Mouse (Mus musculus): ENCODE measurements around the gene Pmpcb.

The Pmpcb gene

DNA sequence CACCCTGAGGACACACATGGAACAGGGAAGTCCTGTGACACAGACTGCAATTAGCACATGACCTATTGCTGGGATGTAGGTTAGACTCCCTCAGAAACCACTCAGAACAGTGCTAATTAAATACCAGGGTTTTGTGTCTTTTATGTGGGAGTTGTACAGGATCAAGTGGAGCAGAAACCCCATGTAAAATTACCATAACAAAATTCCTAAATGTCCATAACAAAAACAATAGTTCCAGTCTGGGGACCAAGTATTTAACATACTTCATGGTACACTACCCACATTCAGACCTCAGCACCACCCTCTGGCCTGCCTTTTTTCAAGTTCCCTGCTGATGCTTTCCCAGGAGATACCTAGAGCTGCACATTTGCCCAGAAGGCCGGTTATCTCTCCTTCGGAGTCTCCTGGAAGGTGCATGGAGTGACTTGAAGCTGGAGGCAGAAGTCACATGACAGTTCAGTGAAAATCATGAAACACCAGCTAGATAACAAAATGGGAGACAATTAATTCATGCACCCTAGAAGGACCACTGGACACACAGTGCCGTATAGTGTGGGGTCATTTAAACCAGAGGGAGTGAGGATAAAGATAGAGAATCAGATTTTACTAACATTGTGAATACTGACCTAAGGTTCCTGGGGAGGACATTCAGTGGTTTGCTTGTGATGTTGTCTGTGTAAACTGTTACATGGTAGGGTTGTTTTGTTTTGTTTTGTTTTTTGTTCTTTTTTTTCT, 4.6 kb upstream of the Pmpcb start:
- DNase-seq (ENCODE audit: low spot score): no peak

DNA sequence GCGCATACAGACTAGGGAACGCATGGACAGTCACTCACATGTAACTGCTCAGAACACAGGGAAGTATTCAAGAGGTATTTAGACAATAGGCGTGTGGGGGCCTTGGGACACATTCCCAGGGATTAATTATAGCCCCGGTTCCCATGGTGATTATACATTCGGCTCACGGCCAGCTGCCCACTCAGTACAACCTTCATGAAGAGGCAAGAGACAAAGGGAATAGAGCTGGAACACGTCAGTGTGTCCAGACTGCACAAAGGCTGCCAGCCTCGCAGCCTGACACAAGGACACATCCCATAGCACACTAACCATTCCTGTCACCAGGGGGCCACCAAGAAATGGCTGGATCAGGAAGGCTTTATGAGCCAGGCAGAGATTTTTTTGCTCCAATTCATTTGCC, 4.0 kb upstream of the Pmpcb start:
- DNase-seq (ENCODE audit: low spot score): peak; percentile 72

DNA sequence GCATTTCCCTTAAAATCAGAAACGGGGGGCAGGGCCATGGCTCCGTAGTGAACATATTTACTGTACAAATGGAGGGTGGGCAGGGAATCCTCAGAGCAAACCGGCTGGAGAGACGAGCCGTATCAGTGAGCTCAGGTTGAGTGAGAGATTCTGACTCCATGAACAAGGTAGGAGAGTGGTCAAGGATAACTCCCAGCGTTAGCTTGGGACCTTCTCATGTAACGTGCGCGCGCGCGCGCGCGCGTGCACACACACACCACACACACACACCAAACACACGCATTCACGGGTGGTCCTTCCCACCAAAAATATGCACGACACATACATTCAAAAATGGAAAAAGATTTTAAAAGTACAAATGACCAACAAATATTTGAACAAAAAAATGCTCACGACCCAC, 1.8 kb upstream of the Pmpcb start:
- no peak for DNase-seq (ENCODE audit: low spot score)

DNA sequence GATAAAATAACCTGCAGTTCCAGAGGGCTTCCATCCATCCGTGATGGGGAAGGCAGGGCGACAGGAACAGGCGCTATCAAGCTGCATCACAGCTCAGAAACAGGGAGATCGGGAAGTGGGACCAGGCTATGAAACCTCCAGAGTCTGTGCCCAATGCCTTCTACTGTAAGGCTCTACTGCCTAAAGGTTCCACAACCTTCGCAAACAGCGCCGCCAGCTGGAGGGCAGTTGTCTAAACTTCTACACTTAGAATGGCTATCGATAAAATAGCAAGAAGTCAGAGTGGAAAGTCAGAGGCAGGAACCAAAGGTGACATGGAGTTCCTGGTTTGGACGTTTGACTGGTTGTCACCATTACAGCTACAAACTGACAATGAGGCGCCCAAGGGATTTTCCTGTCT, 1.4 kb upstream of the Pmpcb start:
- peak; percentile 50 for DNase-seq (ENCODE audit: low spot score)

DNA sequence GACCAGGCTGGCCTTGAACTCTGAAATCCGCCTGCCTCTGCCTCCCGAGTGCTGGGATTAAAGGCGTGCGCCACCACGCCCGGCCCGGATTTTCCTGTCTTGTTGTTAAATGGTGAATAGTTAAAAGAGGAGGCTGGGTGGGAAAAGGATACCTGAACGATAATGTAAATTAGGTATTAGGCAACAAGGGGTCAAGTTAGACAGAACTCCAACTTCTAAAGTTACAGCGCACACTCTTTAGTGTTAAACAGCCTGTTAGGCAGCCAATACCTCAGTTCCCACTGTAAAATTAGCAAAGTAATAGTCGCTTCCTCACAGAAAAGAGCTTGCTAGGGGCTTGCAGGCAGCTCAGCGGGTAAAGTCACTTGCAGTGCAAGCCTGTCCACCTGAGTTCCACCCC, 895 bp upstream of the Pmpcb start:
- DNase-seq (ENCODE audit: low spot score): no peak

DNA sequence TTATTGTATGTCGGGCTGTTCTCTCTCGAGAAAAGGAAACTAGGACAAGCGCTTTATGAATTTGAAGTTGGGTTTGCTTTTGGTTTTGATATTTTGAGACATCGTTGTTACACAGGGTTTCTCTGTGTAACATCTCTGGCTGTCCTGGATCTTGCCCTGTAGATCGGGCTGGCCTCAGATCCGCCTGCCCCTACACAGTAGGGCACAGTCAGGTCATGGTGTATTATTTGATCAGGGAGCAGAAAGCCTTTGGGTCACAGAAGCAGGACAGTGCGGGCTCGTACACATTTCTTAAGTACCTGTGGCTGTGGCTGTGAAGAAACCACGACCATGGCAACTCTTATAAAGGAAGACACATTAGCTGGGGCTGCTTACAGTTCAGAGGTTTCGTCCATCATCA, 679 bp downstream of the Pmpcb start:
- no peak for DNase-seq (ENCODE audit: low spot score)

DNA sequence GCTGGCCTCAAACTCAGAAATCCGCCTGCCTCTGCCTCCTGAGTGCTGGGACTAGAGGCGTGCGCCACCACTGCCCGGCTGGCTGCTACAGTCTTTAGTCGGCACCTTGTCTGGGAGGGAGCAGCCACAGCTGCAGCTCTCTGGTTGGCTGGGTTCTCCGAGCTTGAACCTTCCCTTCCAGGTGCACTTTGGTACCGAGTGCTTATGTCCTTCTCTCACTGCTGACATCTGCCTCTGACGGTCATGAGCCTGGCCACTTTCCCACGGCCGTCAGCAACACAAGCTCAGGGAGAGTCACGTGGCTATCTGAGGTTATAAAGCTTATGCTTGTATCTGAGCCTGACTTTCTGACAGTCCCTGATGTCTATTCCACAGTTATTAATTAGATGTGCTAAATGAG, 2.2 kb downstream of the Pmpcb start:
- no peak for DNase-seq (ENCODE audit: low spot score)

DNA sequence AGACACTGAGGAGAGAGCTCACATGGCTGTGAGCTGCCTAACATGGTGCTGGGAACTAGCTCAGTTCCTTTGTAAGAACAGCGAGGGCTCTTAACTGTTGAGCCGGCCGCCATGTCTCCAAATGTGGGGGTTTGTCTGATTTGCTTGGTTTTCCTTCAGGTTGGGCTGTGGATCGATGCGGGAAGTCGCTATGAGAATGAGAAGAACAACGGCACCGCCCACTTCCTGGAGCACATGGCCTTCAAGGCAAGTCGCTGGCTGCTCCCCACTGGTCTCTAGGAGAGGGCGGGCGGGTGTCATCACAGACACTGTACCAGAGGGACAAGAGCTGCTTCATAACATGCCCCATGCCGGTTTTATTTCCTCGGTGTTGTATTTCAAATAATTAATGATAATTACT, 2.9 kb downstream of the Pmpcb start:
- DNase-seq (ENCODE audit: low spot score): no peak

DNA sequence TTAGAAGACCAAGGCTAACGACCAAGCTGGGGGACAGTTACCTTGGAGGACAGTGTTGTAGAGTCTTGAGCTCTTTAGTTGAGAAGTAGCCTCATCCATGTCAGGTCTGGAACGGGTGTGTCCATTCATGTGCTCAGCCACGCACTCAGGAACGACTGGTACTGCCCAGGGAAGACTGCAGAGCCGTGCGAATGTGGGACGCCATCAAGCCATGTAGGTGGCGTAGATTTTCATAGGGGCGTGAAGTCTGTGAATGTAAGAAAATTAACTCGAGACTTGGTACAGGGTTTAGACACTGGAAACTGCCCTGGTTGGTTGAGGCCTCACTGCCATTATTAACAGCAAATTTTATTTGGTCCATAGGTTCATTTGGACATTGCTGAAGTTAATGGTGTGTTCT, 6.7 kb downstream of the Pmpcb start:
- no peak for DNase-seq (ENCODE audit: low spot score)

DNA sequence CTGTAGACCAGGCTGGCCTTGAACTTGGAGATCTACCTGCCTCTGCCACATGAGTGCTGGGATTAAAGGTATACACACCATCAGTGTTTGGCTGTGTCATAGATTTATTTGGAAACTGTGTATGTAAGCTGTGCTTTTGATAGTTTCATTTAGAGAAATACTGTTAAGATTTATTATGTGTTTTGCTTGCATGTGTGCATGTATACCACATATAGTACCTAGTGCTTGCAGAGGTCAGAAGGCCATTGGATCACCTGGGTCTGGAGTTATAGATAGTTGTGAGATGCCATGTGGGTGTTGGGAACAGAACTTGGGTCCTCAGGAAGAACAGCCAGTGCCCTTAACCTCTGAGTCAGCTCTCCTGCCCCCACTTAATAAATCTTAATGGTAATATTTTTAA, 7.7 kb downstream of the Pmpcb start:
- no peak for DNase-seq (ENCODE audit: low spot score)

DNA sequence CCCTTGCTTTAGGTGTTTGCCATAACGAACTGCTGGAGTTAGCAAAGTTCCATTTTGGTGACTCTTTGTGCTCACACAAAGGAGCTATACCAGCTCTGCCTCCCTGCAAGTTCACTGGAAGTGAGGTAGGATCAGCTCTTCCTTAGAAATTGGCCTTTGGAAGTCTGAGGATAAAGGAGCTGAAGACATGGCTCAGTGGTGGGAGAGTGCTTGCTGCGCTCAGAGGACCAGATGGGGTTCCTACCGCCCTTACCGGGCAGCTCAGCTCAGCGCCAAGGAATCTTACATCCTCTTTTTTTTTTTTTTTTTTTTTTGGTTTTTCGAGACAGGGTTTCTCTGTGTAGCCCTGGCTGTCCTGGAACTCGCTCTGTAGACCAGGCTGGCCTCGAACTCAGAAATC, 9.0 kb downstream of the Pmpcb start:
- no peak for DNase-seq (ENCODE audit: low spot score)

DNA sequence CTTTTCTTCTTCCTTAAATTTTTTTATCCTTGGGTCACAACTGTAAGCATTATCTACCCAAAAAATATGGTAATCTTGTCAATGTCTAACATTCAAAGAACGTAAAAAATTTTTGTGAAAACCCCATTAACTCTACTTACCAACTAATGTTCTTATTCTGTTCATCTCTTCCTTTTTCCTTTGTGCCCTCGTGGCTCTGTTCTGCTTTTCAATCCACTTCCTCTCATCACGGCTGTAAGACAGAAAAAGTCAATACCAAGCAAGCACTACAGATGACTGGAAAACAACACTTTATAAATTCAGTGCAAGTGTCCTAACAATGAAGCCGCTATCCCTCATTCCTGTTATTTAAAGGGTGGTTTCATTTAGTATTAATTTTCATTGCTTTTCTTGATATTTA, 31.6 kb downstream of the Pmpcb start:
- no peak for DNase-seq (ENCODE audit: low spot score)

DNA sequence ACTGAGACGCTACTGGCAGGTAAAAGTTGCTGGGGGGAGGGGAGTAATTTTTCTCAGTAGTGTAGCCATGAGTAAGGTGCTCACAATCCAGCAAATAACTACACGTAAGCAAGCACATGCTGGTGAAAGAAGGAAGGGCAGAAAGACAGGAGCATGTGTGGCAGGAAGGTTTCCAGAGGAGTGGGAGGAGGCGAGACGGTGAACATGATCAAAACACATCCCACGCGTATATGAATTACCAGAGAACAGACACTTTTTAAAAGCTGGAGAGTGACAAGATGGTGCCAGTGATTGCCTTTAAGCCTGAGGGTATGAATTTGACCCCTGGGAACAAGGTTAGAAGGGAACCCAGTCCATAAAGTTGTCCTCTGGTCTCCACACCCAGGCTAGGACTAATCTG, 32.9 kb downstream of the Pmpcb start:
- DNase-seq (ENCODE audit: low spot score): no peak

DNA sequence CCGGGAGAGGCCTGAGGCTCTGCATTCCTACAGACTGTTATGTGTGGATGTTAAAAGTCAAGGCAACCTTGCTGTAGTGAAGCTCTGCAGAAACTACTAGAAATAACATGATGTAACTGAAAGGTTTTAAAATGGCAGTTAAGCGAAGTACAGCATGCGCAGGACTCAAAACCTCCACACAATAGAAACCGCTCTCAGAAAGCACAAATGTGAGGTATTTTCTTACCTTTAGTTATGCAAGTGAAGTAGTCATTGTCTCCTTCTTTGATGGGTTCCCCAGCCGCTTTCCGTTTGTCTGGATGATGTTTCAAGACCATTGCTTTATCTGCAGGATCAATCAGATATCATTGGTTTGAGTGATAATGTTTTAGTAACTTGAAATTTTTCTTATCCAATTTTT, 39.5 kb downstream of the Pmpcb start:
- DNase-seq (ENCODE audit: low spot score): no peak

DNA sequence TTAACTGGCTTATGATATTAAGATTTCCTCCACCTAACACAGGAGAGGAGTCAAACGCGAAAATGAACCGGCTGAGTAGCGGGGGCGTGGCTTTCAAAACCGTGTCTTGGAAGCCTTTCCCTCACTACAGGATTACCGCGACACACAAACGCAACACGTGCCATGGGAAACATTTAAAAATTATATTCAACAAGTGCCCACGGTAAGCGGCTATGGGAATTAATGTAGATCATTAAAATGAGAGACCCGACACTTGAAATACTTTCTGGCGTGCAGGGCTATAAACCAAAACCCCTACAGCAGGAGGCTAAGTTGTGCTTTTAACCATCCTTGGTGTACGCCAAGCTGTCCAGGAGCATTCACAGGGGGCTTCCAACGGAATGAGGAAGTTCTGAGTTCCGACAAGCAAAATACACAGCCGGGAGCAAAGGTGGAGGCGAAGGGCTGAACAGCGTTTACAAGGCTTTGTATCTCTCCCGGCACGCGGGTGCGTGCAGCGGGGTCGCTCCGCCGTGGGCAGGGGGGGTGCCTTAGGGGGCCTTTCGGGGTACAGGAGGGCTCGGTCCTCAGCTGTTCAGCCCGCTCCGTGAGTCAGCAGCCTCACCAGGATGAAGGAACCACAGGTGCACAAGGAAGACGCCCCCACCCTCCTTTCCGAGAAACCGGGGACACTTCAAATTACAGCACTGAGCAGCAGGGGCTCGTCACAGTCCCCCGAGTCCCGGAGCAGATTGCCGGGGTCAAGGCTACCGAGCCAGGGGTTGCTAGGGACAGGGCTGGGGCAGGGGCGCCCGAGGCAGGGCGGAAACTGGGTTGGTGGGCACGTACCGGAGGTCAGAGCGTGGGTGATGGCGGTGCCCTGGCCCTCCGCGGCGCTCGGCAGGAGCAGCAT, 47.5 kb downstream of the Pmpcb start:
- no peak for DNase-seq (ENCODE audit: low spot score)

DNA sequence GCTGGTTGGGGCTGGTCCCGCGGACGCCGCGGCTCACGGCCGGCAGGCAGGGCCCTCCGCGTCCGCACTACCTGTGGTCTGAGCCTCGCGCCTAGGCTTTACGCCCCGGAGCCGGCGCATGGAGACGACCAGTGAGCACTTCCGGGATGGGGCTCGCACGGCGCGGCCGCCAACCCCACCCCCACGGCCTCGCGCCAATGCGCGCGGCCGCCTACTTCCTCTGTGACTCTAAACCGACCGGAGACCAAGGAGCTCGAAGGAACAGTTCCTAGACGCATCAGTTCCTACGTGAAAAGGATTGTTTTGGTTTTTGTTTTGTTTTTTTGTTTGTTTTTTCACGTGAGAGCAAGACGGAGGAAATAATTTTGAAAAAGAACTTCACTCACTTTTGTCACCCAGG, 48.1 kb downstream of the Pmpcb start, which contains the start of the genes Dnajc2 and Psmc2:
Gene Dnajc2, minus strand, starts transcription at position 199 of the 400 bp plus-strand sequence.
Gene Psmc2, plus strand, starts transcription at position 231 of the 400 bp plus-strand sequence.
- peak; percentile 84 for DNase-seq (ENCODE audit: low spot score)

DNA sequence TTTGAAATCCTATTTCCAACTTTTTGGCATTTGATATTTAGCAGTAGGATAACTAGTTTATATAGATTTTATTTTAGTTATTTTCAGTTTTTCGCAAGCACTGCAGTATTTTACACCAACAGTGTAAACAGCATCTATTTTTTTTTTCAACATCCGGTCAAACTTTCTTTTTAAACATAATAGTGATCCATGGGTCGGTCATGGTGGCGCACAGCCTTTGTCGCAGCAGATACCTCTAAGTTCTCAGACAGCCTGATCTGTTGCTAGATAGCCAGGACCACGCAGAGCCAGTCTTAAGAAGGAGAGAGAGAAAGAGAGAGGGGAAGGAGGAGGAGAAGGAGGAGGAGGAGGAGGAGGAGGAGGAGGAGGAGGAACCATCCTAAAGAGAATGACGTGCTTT, 48.8 kb downstream of the Pmpcb start:
- no peak for DNase-seq (ENCODE audit: low spot score)

DNA sequence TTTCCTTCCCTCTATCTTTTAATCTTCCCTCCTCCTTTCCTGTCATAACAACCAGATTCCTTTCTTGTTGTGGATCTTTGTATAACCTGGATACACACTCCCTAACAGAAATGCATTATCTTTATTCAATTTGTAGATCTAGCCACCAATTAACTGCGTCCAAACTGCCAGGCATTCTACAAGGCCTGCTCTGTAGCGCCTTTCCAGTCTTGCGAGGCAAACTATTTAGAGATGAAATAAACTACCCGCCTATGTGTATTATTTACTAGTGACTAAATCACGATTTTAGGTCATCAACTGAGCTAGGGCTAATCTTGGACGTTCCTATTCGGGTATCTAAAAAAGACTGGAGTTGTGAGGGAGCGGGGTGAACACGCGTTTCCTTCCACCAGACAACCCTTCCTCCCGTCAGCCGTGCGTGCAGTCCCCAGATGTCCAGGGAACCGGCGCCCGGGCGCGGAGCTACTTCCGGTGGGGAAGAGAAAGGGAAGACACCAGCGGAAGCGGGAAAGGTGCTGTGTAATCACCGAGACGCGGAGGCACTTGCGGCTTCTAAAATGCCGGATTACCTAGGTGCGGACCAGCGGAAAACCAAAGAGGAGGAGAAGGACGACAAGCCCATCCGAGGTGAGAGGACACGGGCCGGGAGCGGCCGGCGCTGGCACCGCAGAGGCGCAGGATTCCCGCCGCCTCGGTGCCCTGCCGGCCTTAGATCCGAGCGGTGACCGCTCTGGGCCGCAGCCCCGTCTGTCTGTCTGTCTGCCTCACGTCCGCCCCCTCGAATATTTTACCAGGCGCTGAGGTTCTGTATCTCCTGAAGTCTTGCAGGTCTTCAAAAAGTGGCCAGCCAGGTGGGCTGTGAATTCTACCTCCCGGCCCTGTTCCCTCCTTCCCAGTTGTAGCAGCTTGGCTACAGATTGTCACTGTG, 49.6 kb downstream of the Pmpcb start:
- DNase-seq (ENCODE audit: low spot score): peak; percentile 80

DNA sequence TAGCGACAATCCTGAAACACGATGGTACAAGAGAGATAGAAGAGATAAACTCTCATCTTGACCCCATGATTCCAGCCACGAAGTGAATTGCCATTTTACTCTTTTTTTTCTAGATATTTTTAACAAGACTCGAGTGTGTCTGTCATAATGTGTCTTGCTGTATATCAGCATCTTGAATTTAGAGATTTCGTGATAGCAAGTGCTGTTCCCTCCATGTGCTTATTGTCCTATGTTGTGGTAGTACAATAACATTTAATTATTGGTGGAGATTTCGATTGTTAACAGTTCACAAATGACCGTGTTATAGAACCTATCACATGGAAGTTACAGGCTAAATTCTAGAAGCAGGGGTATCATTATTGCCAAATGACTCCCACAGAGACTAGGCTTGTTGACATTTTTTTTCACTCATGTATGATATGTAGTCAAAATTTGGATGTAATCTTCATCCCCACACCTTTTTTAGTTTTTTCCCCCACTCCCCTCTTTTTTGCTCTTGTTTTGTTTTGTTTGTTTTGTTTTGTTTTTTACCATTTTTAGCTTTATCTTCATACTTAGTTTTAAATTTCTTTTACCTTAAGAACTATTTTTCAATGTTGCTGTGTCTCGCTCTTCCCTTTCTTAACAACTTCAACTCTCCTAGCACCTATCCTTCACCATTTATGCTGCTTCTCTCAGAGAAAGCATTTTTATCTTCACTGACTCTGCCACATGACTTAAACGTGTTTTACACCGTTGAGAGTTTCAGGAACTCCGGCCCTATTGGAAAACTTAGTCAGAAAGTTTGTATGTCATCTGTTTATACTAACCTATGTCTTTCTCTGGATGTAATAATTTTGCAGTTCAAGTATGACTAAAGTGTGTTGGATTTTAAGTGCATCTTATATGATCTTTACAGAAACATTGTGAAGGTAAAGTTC, 50.5 kb downstream of the Pmpcb start:
- no peak for DNase-seq (ENCODE audit: low spot score)

DNA sequence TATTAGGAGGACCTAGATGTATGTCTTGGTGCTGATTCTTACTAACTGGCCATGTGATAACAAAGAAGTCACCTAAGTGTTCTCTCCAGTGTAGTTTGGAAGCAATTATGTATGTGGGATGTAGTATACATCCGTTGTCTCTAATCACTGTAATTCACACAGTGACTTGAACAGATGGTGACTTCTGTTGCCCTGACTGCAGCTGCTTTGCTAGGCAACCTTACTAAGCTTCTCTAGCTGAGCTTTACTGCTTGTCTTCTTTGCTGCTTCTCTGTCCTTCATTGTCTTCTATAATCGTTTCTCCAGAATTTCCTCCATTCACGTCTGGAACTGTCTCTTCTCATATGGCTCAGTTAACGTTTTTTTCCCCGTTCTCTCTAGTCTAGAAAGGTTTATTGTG, 52.1 kb downstream of the Pmpcb start:
- no peak for DNase-seq (ENCODE audit: low spot score)

DNA sequence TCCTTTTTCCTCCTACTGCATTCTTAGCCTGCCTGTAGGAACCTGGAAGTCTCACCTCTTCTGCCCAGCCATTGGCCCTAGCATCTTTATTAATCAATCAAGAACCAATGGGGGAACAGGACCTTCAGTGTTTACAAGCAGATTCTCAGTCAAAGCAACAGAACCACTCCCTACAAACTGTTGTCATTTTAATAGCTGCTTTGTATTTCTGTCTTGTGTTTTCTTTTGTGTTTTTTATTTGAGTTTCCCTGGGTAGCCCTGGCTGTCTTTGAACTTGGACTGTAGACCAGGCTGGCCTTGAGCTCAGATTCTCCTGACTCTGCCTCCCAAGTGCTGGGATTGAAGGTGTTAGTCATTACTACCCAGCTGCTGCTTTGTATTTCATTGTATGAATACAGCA, 55.2 kb downstream of the Pmpcb start:
- DNase-seq (ENCODE audit: low spot score): no peak

Data from ovary, adult 18-20 months (tissue).